Mouse (Mus musculus) embryonic fibroblast, embryonic 13.5 days (primary cell): ENCODE measurements around the gene Glt1d1.

ENCODE experiments used
- CTCF ChIP-seq: IDR thresholded peaks from 2 replicates; pipeline ENCODE4 v1.5.1; 2011; ENCODE audit warnings: mild to moderate bottlenecking, control low read depth, low read length, moderate library complexity, borderline replicate concordance; ENCODE audit not compliant: insufficient read depth
- POLR2A ChIP-seq: IDR thresholded peaks from 2 replicates; pipeline ENCODE4 v1.6.1; 2011; ENCODE audit warnings: low read depth, mild to moderate bottlenecking, control low read depth, low read length, moderate library complexity

- TF ChIP-seq POLR2A = no peak
- TF ChIP-seq CTCF = no peak
These were observed 39.7 kb upstream of the Glt1d1 start for GRCm38 (mm10) chr5:127592406-127592805.
